Mouse (Mus musculus) thymus, adult 2 months (tissue): ENCODE measurements at regions not wholly inside any gene's neighbourhood (a gene's known extent, or its start where the extent isn't known, plus 50 kb on each side); places are given as distances from the start of the nearest gene placed in this dataset.

ENCODE experiments used
- DNase-seq: peaks from one replicate; pipeline ENCODE4 v3.0.0; 2021
- H3K27ac ChIP-seq: fragments of 200-500 bp; 2 replicates; pipeline ENCODE4 v1.5.1; 2012; ENCODE audit warnings: low read length, control low read depth; ENCODE audit not compliant: control insufficient read depth, insufficient read depth
- H3K27me3 ChIP-seq: fragments of 200-500 bp; 2 replicates; pipeline ENCODE4 v1.6.1; 2012; ENCODE audit warnings: mild to moderate bottlenecking, low read length, moderate library complexity, mixed read lengths; ENCODE audit not compliant: control insufficient read depth, insufficient read depth
- H3K36me3 ChIP-seq: fragments of 200-500 bp; 2 replicates; pipeline ENCODE4 v1.6.1; 2012; ENCODE audit warnings: mild to moderate bottlenecking, low read length, moderate library complexity; ENCODE audit not compliant: control insufficient read depth, insufficient read depth
- H3K4me1 ChIP-seq: fragments of 200-500 bp; replicated peaks from 2 replicates; pipeline ENCODE4 v1.6.1; 2012; ENCODE audit warnings: low read length; ENCODE audit not compliant: control insufficient read depth, insufficient read depth
- H3K4me3 ChIP-seq: fragments of 200-500 bp; 2 replicates; pipeline ENCODE4 v1.5.1; 2012; ENCODE audit warnings: mild to moderate bottlenecking, low read length, control low read depth, moderate library complexity; ENCODE audit not compliant: control insufficient read depth, insufficient read depth
- CTCF ChIP-seq: fragments of 200-500 bp; IDR thresholded peaks from 2 replicates; pipeline ENCODE4 v1.5.1; 2012; ENCODE audit warnings: mild to moderate bottlenecking, control low read depth, low read length, moderate library complexity, borderline replicate concordance; ENCODE audit not compliant: control insufficient read depth, poor library complexity, insufficient read depth; ENCODE audit errors: extremely low read depth
- POLR2A ChIP-seq: fragments of 200-500 bp; IDR thresholded peaks from 2 replicates; pipeline ENCODE4 v1.6.1; 2012; ENCODE audit warnings: mild to moderate bottlenecking, low read length, control low read depth, moderate library complexity; ENCODE audit not compliant: control insufficient read depth, poor library complexity, insufficient read depth; ENCODE audit errors: extremely low read depth
- WGBS: fragments of 180-500 bp; shearing (Covaris S2); methylation state at CpG from one replicate; pipeline ENCODE4 v1.1.7; 2018; 5-methylcytosine and 5-hydroxymethylcytosine counted together

DNA sequence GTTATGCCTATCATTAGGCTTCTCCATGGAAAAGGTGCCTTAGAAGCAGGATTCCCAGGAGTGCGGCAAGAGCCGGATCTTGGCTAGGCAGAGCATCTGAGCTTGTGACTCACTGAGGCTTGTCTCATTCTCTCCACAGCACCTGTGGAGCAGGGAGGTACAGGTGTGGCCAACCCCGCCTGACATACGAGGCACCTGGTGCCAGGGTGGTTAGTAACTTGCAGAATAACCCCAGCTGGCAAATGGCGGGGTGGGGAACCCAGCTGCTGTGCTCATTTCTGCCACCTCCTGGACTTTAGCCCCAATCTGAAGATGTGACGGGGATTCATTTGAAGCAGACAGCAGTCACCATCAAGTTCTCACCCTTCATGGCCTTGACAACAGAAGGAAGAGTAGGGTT, 96.2 kb downstream of the Pdgfra start:
- Histone ChIP-seq H3K27me3 (no peaks in the 10 kb centered on the region), H3K4me1 (no peaks in the 10 kb centered on the region), H3K4me3 (no peak overlapping the region), H3K27ac (no peak overlapping the region), H3K36me3 (no peaks in the 10 kb centered on the region)
- TF ChIP-seq POLR2A (no peak), CTCF (no peak)
- 93% methylated on average over 6 of the region's 6 CpGs for WGBS
- no peak for DNase-seq

DNA sequence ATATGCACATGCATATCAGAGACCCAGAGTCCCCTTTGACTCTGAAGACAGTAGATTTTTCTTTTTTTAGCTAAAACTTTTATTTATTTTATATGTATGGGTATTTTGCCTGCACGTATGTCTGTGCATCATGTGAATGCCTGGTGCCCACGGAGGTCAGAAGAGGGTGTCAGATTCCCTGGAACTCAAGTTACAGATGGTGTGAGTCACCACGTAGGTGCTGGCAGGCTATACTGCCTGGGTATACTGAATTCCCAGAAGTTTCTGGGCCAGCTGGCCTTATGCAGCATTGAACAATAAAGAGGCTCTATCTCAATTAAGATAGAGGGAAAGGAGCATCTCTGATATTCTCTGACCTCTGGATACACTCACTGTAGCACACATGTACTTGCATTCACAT, 97.6 kb downstream of the Pdgfra start:
- 96% methylated on average over 3 of the region's 3 CpGs for WGBS
- no peaks in the 10 kb centered on the region for H3K4me1 ChIP-seq
- no peak overlapping the region for H3K27ac ChIP-seq
- H3K4me3 ChIP-seq = no peak overlapping the region
- H3K36me3 ChIP-seq = no peaks in the 10 kb centered on the region
- TF ChIP-seq POLR2A = no peak
- no peak for TF ChIP-seq CTCF
- H3K27me3 ChIP-seq = no peaks in the 10 kb centered on the region
- no peak for DNase-seq

DNA sequence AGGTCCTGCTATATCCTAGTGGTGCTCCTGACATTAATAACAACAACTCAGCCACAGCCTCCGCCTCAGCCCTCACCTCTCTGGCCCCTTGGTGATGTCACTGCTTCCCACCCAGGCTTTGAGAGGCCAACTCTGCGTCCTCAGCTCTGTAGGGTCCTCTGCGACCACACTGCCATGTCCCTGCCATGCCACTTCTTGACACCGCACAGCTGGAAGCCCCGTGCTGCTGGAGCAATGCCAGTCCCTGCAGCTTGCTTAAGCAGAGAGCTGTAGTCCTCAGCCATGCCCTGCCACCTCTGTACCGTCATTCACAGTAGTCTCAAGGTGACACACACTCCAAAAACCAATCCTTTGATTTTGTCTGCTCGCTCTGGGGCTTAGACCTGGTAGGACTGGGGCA, 101.3 kb downstream of the Pdgfra start:
- Histone ChIP-seq H3K36me3 (no peaks in the 10 kb centered on the region), H3K4me1 (no peaks in the 10 kb centered on the region), H3K27me3 (no peaks in the 10 kb centered on the region), H3K4me3 (no peak overlapping the region), H3K27ac (no peak overlapping the region)
- WGBS = 82% methylated on average over 7 of the region's 7 CpGs
- TF ChIP-seq POLR2A (no peak), CTCF (no peak)
- no peak for DNase-seq

DNA sequence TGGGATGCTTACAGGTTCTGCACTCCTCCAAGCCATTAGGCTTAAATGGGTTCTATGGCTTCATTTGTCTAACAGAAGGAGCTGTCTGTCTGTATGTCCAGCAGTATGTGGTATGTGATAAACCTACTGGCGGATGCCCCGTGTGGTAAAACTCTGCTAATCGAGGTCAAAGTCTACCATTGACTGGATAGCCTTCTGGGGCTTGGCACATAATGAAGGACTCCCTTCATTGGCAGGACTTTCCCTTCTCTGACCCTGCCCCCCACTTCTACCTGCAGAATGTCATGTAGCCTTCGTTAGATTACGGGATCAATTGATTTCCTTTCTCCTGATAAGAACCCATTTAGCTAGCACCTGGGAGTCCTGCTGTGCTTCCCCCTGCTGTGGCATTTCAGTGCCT, 101.7 kb downstream of the Pdgfra start:
- Histone ChIP-seq H3K36me3 (no peaks in the 10 kb centered on the region), H3K4me1 (no peaks in the 10 kb centered on the region), H3K27me3 (no peaks in the 10 kb centered on the region), H3K27ac (no peak overlapping the region), H3K4me3 (no peak overlapping the region)
- WGBS = 94% methylated on average over 5 of the region's 5 CpGs
- no peak for TF ChIP-seq CTCF
- DNase-seq = no peak

DNA sequence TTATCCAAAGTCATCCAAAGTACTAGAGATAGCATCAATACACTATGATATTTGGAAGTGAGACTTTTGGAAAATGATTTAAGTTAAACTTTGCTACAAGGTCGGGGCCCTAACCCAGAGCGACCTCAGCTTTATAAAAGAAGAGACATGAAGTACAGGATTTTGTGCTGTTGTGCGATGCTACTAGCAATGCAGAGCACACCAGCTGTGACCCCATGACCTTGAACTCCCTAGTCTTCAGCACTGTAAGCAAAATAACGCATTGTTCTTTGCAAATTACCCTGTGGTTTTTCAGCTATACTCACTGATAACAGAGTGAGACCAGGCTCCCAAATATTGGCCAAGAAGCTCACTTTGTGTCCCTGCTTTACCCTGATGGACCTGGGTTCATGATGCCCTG, 104.1 kb downstream of the Pdgfra start:
- H3K27me3 ChIP-seq = no peaks in the 10 kb centered on the region
- TF ChIP-seq CTCF (no peak), POLR2A (no peak)
- no peaks in the 10 kb centered on the region for H3K36me3 ChIP-seq
- no peak for DNase-seq
- WGBS = 93% methylated on average over 4 of the region's 4 CpGs
- H3K27ac ChIP-seq = no peak overlapping the region
- no peak overlapping the region for H3K4me3 ChIP-seq
- H3K4me1 ChIP-seq = no peaks in the 10 kb centered on the region

DNA sequence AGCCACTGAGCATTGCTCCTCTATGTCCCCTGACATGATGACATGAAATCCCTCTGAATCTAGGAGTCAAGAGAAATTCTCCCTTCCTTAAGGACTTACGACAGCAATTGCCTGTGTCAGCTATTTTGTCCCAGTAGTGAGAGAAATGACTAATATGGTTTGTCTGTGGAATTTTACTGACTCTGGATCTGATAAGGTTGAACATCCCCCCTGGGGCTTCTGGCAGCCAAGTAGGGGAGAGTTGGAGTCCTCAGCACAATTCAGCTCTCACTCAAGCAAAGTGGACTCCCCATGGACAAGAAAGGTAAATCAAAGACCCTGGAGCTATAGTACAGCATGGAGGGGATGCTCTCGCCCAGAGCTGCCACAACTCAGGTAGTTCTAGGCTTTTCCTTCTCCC, 105.0 kb downstream of the Pdgfra start:
- Histone ChIP-seq H3K36me3 (no peaks in the 10 kb centered on the region), H3K27me3 (no peaks in the 10 kb centered on the region), H3K27ac (no peak overlapping the region), H3K4me1 (no peaks in the 10 kb centered on the region), H3K4me3 (no peak overlapping the region)
- TF ChIP-seq CTCF (no peak), POLR2A (no peak)
- 77% methylated on average over 2 of the region's 2 CpGs for WGBS
- DNase-seq = no peak

DNA sequence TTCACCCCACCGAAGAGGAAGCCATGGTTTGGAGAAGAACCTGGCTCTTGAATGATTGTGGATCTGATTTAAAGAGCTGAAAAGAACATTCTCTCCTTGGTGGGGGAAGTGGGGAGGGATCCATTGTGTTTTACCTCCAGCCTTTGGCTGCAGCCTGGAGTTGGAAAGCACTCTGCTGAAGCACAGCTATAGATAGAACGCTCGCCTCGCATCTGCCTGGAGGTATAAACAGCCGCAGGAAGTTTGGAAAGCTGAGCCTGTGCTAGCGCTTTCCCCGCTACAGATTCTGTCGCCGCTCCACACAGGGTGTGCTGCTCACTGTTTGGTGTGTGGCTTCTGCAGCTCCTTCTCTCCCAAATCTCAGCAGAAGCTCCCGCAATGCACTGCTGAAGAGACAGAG, 108.2 kb downstream of the Pdgfra start:
- Histone ChIP-seq H3K27me3 (no peaks in the 10 kb centered on the region), H3K36me3 (no peaks in the 10 kb centered on the region), H3K4me3 (no peak overlapping the region), H3K27ac (no peak overlapping the region), H3K4me1 (no peaks in the 10 kb centered on the region)
- DNase-seq = no peak
- 87% methylated on average over 10 of the region's 10 CpGs for WGBS
- TF ChIP-seq POLR2A = no peak
- no peak for TF ChIP-seq CTCF
